Comparison of ENCODE assay signal across 22 mouse cellular contexts in the genomic region with DNA sequence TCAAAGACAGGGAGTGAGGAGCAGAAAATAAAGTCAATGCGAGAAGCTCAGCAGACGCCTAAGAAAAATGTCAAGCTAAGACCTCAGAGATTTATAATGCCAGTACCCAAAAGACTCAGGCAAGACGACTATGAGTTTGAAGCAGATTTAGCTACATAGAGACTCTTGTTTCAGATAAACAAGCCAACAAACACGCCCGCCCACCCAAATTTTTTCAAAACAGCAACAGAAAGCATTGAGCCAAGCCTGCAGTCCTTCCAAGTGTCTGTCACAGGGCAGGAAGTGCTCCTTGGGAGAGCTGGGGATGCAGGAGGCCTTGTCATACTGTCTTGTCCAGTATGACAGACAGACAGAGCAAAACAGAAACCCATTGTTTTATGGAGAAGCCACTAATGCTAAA. TPM values are rescaled to one million over a fixed set of nuclear protein-coding genes. Genes with fewer than 3 reads are reported as not detected.
DNase-seq lines count a peak whose midpoint lies in the region; ATAC-seq and TF ChIP-seq lines count a peak whose summit lies in the region.
"Had no signal": no experiment of that assay in that cellular context is flagged by ENCODE, and none has a peak within 500 bp of the region (broad histone marks: within the 10 kb centered on the region; RNA-seq: fewer than 3 reads in every experiment).

No protein-coding gene starts in this region.

- WGBS in hindbrain, postnatal 0 days, result 73% methylated on average over 5 of the region's 5 CpGs
- WGBS in hindbrain, embryonic 11.5 days, result 87% methylated on average over 5 of the region's 5 CpGs
- WGBS in midbrain, embryonic 11.5 days, result 85% methylated on average over 5 of the region's 5 CpGs
- WGBS in midbrain, postnatal 0 days, result 81% methylated on average over 5 of the region's 5 CpGs

- no peaks in the 10 kb centered on the region for H3K27me3 ChIP-seq in hindbrain, postnatal 0 days (ENCODE audit: insufficient read depth, low read length)
- no peaks in the 10 kb centered on the region for H3K27me3 ChIP-seq in hindbrain, embryonic 11.5 days (ENCODE audit: control insufficient read depth, insufficient read depth, low read length)
- no peaks in the 10 kb centered on the region for H3K27me3 ChIP-seq in midbrain, embryonic 11.5 days (ENCODE audit: control insufficient read depth, insufficient read depth, low read length)
- no peaks in the 10 kb centered on the region for H3K27me3 ChIP-seq in midbrain, postnatal 0 days (ENCODE audit: insufficient read depth, low read length)
- H3K27me3 ChIP-seq: forebrain, embryonic 13.5 days; heart, embryonic 15.5 days had no signal

- H3K9me3 ChIP-seq in hindbrain, postnatal 0 days (ENCODE audit: low read length), result no peaks in the 10 kb centered on the region
- no peaks in the 10 kb centered on the region for H3K9me3 ChIP-seq in hindbrain, embryonic 11.5 days (ENCODE audit: control insufficient read depth, low read length)
- no peaks in the 10 kb centered on the region for H3K9me3 ChIP-seq in midbrain, embryonic 11.5 days (ENCODE audit: control insufficient read depth, low read length)
- no peaks in the 10 kb centered on the region for H3K9me3 ChIP-seq in midbrain, postnatal 0 days (ENCODE audit: low read length)
- H3K9me3 ChIP-seq: embryonic facial prominence, embryonic 10.5 days; forebrain, embryonic 13.5 days; heart, embryonic 15.5 days had no signal

- no peak overlapping the region for H3K9ac ChIP-seq in hindbrain, postnatal 0 days (replicated peaks; ENCODE audit: low read length)
- H3K9ac ChIP-seq in hindbrain, embryonic 11.5 days (ENCODE audit: low read depth, low read length), result no peak overlapping the region
- H3K9ac ChIP-seq in midbrain, embryonic 11.5 days (ENCODE audit: low read length), result no peak overlapping the region
- H3K9ac ChIP-seq in midbrain, postnatal 0 days (replicated peaks; ENCODE audit: low read length, poor library complexity, severe bottlenecking), result no peak overlapping the region
- H3K9ac ChIP-seq: forebrain, embryonic 13.5 days; forebrain, postnatal 0 days; heart, embryonic 15.5 days had no signal

- no peak for TF ChIP-seq CTCF in hindbrain, postnatal 0 days (IDR thresholded peaks at IDR 0.05; ENCODE audit: low read depth)
- TF ChIP-seq CTCF in midbrain, postnatal 0 days (IDR thresholded peaks at IDR 0.05), result no peak

- H3K36me3 ChIP-seq in hindbrain, postnatal 0 days (ENCODE audit: insufficient read depth, low read length), result no peaks in the 10 kb centered on the region
- no peaks in the 10 kb centered on the region for H3K36me3 ChIP-seq in hindbrain, embryonic 11.5 days (ENCODE audit: control insufficient read depth, insufficient read depth, low read length)
- H3K36me3 ChIP-seq in midbrain, embryonic 11.5 days (ENCODE audit: control insufficient read depth, insufficient read depth, low read length), result no peaks in the 10 kb centered on the region
- H3K36me3 ChIP-seq in midbrain, postnatal 0 days (ENCODE audit: insufficient read depth, low read length), result no peaks in the 10 kb centered on the region
- H3K36me3 ChIP-seq: embryonic facial prominence, embryonic 10.5 days; heart, embryonic 15.5 days had no signal

- no peak overlapping the region for H3K4me2 ChIP-seq in hindbrain, postnatal 0 days (ENCODE audit: low read depth, low read length)
- H3K4me2 ChIP-seq in hindbrain, embryonic 11.5 days (replicated peaks; ENCODE audit: low read depth, low read length), result no peak overlapping the region
- H3K4me2 ChIP-seq in midbrain, embryonic 11.5 days, result no peak overlapping the region
- H3K4me2 ChIP-seq in midbrain, postnatal 0 days (ENCODE audit: low read depth, low read length, poor library complexity, severe bottlenecking), result no peak overlapping the region
- H3K4me2 ChIP-seq: forebrain, embryonic 13.5 days; heart, embryonic 11.5 days; heart, embryonic 15.5 days had no signal

- no peak overlapping the region for H3K27ac ChIP-seq in hindbrain, postnatal 0 days
- H3K27ac ChIP-seq in hindbrain, embryonic 11.5 days (ENCODE audit: low read depth, low read length), result no peak overlapping the region
- H3K27ac ChIP-seq in midbrain, embryonic 11.5 days (ENCODE audit: low read depth, low read length), result no peak overlapping the region
- no peak overlapping the region for H3K27ac ChIP-seq in midbrain, postnatal 0 days (ENCODE audit: low read depth, low read length)
- H3K27ac ChIP-seq: embryonic facial prominence, embryonic 10.5 days; forebrain, embryonic 13.5 days; heart, adult 2 months; heart, embryonic 15.5 days had no signal

- no peaks in the 10 kb centered on the region for H3K4me1 ChIP-seq in hindbrain, postnatal 0 days (ENCODE audit: insufficient read depth, low read length)
- no peaks in the 10 kb centered on the region for H3K4me1 ChIP-seq in hindbrain, embryonic 11.5 days (replicated peaks; ENCODE audit: control insufficient read depth, insufficient read depth, low read length)
- no peaks in the 10 kb centered on the region for H3K4me1 ChIP-seq in midbrain, embryonic 11.5 days (ENCODE audit: control insufficient read depth, insufficient read depth, low read length)
- no peaks in the 10 kb centered on the region for H3K4me1 ChIP-seq in midbrain, postnatal 0 days (ENCODE audit: insufficient read depth, low read length)
- H3K4me1 ChIP-seq: embryonic facial prominence, embryonic 10.5 days; forebrain, embryonic 13.5 days; heart, embryonic 15.5 days had no signal

- no peak for DNase-seq in hindbrain, postnatal 0 days (ENCODE audit: low spot score)
- DNase-seq in hindbrain, embryonic 11.5 days (ENCODE audit: low spot score), result no peak
- peak; percentile 24 to 42 for DNase-seq in kidney, postnatal 4 days
- DNase-seq in kidney, postnatal 25 days, result no peak
- peak; percentile 69 for DNase-seq in midbrain, embryonic 11.5 days (ENCODE audit: low spot score, missing footprints)
- no peak for DNase-seq in midbrain, postnatal 0 days (ENCODE audit: low spot score)
- peak; percentile 55 for DNase-seq in induced T-regulatory cell, adult 2 months (ENCODE audit: low read depth)
- no peak for DNase-seq in cerebellum, adult 8-10 months
- DNase-seq: cerebellum, adult 11-12 months; cerebellum, adult 9-11 months; forebrain, postnatal 0 days; gastrocnemius, postnatal 14 days; heart, adult 2 months; heart, postnatal 14 days had no signal

- 0 out of 2 replicates have a peak, but pooled peaks have one; percentile 38 for ATAC-seq in hindbrain, postnatal 0 days
- ATAC-seq in hindbrain, embryonic 11.5 days (ENCODE audit: low FRiP score), result no peak
- no peak for ATAC-seq in midbrain, embryonic 11.5 days (ENCODE audit: low FRiP score)
- ATAC-seq in midbrain, postnatal 0 days (ENCODE audit: low FRiP score), result no peak
- ATAC-seq: activated CD4-positive, CD25-positive, alpha-beta regulatory T cell, adult 4 months; forebrain, embryonic 13.5 days; forebrain, postnatal 0 days; Patski had no signal

- no peak overlapping the region for H3K4me3 ChIP-seq in hindbrain, postnatal 0 days (ENCODE audit: low read length)
- no peak overlapping the region for H3K4me3 ChIP-seq in hindbrain, embryonic 11.5 days (ENCODE audit: low read depth, low read length)
- no peak overlapping the region for H3K4me3 ChIP-seq in midbrain, embryonic 11.5 days (ENCODE audit: low read depth, low read length)
- no peak overlapping the region for H3K4me3 ChIP-seq in midbrain, postnatal 0 days (ENCODE audit: low read depth, low read length)
- H3K4me3 ChIP-seq: embryonic facial prominence, embryonic 10.5 days; forebrain, embryonic 13.5 days; heart, adult 2 months; heart, embryonic 15.5 days had no signal

RNA-seq across cellular contexts. Expression of a gene that starts 38.0 kb away (rescaled TPM):
- total RNA-seq in hindbrain, postnatal 0 days (2014; rRNA removed), result not detected in 2 replicates
- not detected in 2 replicates for polyA plus RNA-seq in hindbrain, postnatal 0 days (2015; fragmentation: Nextera tagmentation; extraction: Ambion mirVana)
- polyA plus RNA-seq in hindbrain, embryonic 11.5 days (2014; fragmentation: Nextera tagmentation; extraction: Ambion mirVana), result 0.11 and 0.48 TPM in 2 replicates
- 0.10 TPM in 1 of 2 replicates, not detected in the other for polyA plus RNA-seq in midbrain, embryonic 11.5 days (2014; fragmentation: Nextera tagmentation; extraction: Ambion mirVana)
- total RNA-seq in midbrain, postnatal 0 days (2014; rRNA removed), result not detected in 2 replicates
- not detected in 2 replicates for polyA plus RNA-seq in midbrain, postnatal 0 days (2015; fragmentation: Nextera tagmentation; extraction: Ambion mirVana)
- total RNA-seq: forebrain, postnatal 0 days; gastrocnemius, adult 18-20 months; gastrocnemius, postnatal 14 days had no signal
- polyA plus RNA-seq: C2C12; embryonic facial prominence, embryonic 10.5 days; forebrain, embryonic 13.5 days; forebrain, postnatal 0 days; Patski had no signal

RNA-seq across cellular contexts. Expression of a gene that starts 41.1 kb away (rescaled TPM):
- 32.7 and 44.5 TPM in 2 replicates for total RNA-seq in hindbrain, postnatal 0 days (2014; rRNA removed)
- 7.8 and 8.4 TPM in 2 replicates for polyA plus RNA-seq in hindbrain, postnatal 0 days (2015; fragmentation: Nextera tagmentation; extraction: Ambion mirVana)
- 8.6 and 10.1 TPM in 2 replicates for polyA plus RNA-seq in hindbrain, embryonic 11.5 days (2014; fragmentation: Nextera tagmentation; extraction: Ambion mirVana)
- 5.6 and 6.4 TPM in 2 replicates for polyA plus RNA-seq in midbrain, embryonic 11.5 days (2014; fragmentation: Nextera tagmentation; extraction: Ambion mirVana)
- total RNA-seq in midbrain, postnatal 0 days (2014; rRNA removed), result 42.1 and 61.1 TPM in 2 replicates
- 10.0 and 10.4 TPM in 2 replicates for polyA plus RNA-seq in midbrain, postnatal 0 days (2015; fragmentation: Nextera tagmentation; extraction: Ambion mirVana)

Comparison
In these comparisons a context has a peak if more than half of its experiments do, and no peak if none do; other contexts are left out.
1. DNase-seq: peak in kidney, postnatal 4 days (2 of 2), midbrain, embryonic 11.5 days (single experiment) and induced T-regulatory cell, adult 2 months (single experiment); none in hindbrain, postnatal 0 days (single experiment), hindbrain, embryonic 11.5 days (single experiment), kidney, postnatal 25 days (0 of 2), midbrain, postnatal 0 days (single experiment) and cerebellum, adult 8-10 months (single experiment).